Mouse (Mus musculus): ENCODE data around the gene Slc10a7. TPM values are rescaled to one million over a fixed set of nuclear protein-coding genes. Genes with fewer than 3 reads are reported as not detected.
"Not testable (repeated sequence)": the region's sequence is repeated elsewhere in the genome, so short reads cannot be mapped to it uniquely, and the experiment has no call there.

The Slc10a7 gene
- polyA plus RNA-seq, 1 experiment from 2014 or later, result 8.6 TPM

GRCm38 (mm10) chr8:78544545-78544944, 35.4 kb downstream of the Slc10a7 start:
- Histone ChIP-seq H3K36me3 (ENCODE audit: insufficient read depth, low read length) (no peaks in the 10 kb centered on the region), H3K27me3 (ENCODE audit: insufficient read depth, low read length) (no peaks in the 10 kb centered on the region), H3K4me1 (replicated peaks; ENCODE audit: insufficient read depth, low read length) (no peaks in the 10 kb centered on the region), H3K9me3 (replicated peaks; ENCODE audit: low read length) (no peaks in the 10 kb centered on the region), H3K4me3 (replicated peaks; ENCODE audit: low read depth, low read length) (no peak overlapping the region), H3K9ac (ENCODE audit: low read depth, low read length) (no peak overlapping the region), H3K27ac (no peak overlapping the region), H3K4me2 (ENCODE audit: low read length) (no peak overlapping the region)
- WGBS, result 18% methylated on average over 2 of the region's 2 CpGs
- DNase-seq (ENCODE audit: low spot score), result no peak
- no peak for ATAC-seq (replicated peaks; ENCODE audit: low FRiP score, low read depth)
- no peak for TF ChIP-seq CTCF (IDR thresholded peaks at IDR 0.05; ENCODE audit: low read depth)

- H3K36me3 ChIP-seq (ENCODE audit: insufficient read depth, low read length); H3K27me3 ChIP-seq (ENCODE audit: insufficient read depth, low read length); H3K9ac ChIP-seq (ENCODE audit: low read depth, low read length); H3K4me3 ChIP-seq (replicated peaks; ENCODE audit: low read depth, low read length); DNase-seq (ENCODE audit: low spot score); H3K4me1 ChIP-seq (replicated peaks; ENCODE audit: insufficient read depth, low read length); H3K27ac ChIP-seq; H3K9me3 ChIP-seq (replicated peaks; ENCODE audit: low read length); ATAC-seq (replicated peaks; ENCODE audit: low FRiP score, low read depth); H3K4me2 ChIP-seq (ENCODE audit: low read length): not testable (repeated sequence)
- WGBS, result 36% methylated on average over 7 of the region's 14 CpGs
Measured at GRCm38 (mm10) chr8:78545153-78545817, 36.1 kb downstream of the Slc10a7 start.

- Histone ChIP-seq H3K36me3 (ENCODE audit: insufficient read depth, low read length) (no peaks in the 10 kb centered on the region), H3K27me3 (ENCODE audit: insufficient read depth, low read length) (no peaks in the 10 kb centered on the region), H3K9me3 (replicated peaks; ENCODE audit: low read length) (no peaks in the 10 kb centered on the region), H3K9ac (ENCODE audit: low read depth, low read length) (no peak overlapping the region), H3K4me3 (replicated peaks; ENCODE audit: low read depth, low read length) (no peak overlapping the region), H3K4me1 (replicated peaks; ENCODE audit: insufficient read depth, low read length) (no peaks in the 10 kb centered on the region), H3K4me2 (ENCODE audit: low read length) (no peak overlapping the region), H3K27ac (no peak overlapping the region)
- TF ChIP-seq CTCF (IDR thresholded peaks at IDR 0.05; ENCODE audit: low read depth), result no peak
- ATAC-seq (replicated peaks; ENCODE audit: low FRiP score, low read depth) (no peak), DNase-seq (ENCODE audit: low spot score) (no peak)
- WGBS, result 48% methylated on average over 10 of the region's 10 CpGs
Measured at GRCm38 (mm10) chr8:78549971-78550751, 41.0 kb downstream of the Slc10a7 start.

GRCm38 (mm10) chr8:78550752-78551134, 41.6 kb downstream of the Slc10a7 start:
- no peaks in the 10 kb centered on the region for H3K9me3 ChIP-seq (replicated peaks; ENCODE audit: low read length)
- DNase-seq (ENCODE audit: low spot score), result no peak
- no peak overlapping the region for H3K4me3 ChIP-seq (replicated peaks; ENCODE audit: low read depth, low read length)
- H3K27me3 ChIP-seq (ENCODE audit: insufficient read depth, low read length), result no peaks in the 10 kb centered on the region
- WGBS, result 62% methylated on average over 2 of the region's 2 CpGs
- no peak overlapping the region for H3K27ac ChIP-seq
- H3K4me1 ChIP-seq (replicated peaks; ENCODE audit: insufficient read depth, low read length), result no peaks in the 10 kb centered on the region
- no peaks in the 10 kb centered on the region for H3K36me3 ChIP-seq (ENCODE audit: insufficient read depth, low read length)
- no peak for TF ChIP-seq CTCF (IDR thresholded peaks at IDR 0.05; ENCODE audit: low read depth)
- no peak overlapping the region for H3K9ac ChIP-seq (ENCODE audit: low read depth, low read length)
- H3K4me2 ChIP-seq (ENCODE audit: low read length), result no peak overlapping the region
- ATAC-seq (replicated peaks; ENCODE audit: low FRiP score, low read depth), result no peak

GRCm38 (mm10) chr8:78555817-78556216, 46.7 kb downstream of the Slc10a7 start:
- DNase-seq (ENCODE audit: low spot score), result no peak
- no peak for ATAC-seq (replicated peaks; ENCODE audit: low FRiP score, low read depth)
- Histone ChIP-seq H3K9me3 (replicated peaks; ENCODE audit: low read length) (no peaks in the 10 kb centered on the region), H3K4me3 (replicated peaks; ENCODE audit: low read depth, low read length) (no peak overlapping the region), H3K4me2 (ENCODE audit: low read length) (no peak overlapping the region), H3K36me3 (ENCODE audit: insufficient read depth, low read length) (no peaks in the 10 kb centered on the region), H3K27ac (no peak overlapping the region), H3K27me3 (ENCODE audit: insufficient read depth, low read length) (no peaks in the 10 kb centered on the region), H3K9ac (ENCODE audit: low read depth, low read length) (no peak overlapping the region), H3K4me1 (replicated peaks; ENCODE audit: insufficient read depth, low read length) (no peaks in the 10 kb centered on the region)
- TF ChIP-seq CTCF (IDR thresholded peaks at IDR 0.05; ENCODE audit: low read depth), result no peak
- WGBS, result 86% methylated on average over 4 of the region's 4 CpGs

GRCm38 (mm10) chr8:78556773-78557434, 47.8 kb downstream of the Slc10a7 start:
- DNase-seq (ENCODE audit: low spot score), result no peak

More at GRCm38 (mm10) chr8:78556773-78557434, 47.8 kb downstream of the Slc10a7 start:
- H3K27me3 ChIP-seq (ENCODE audit: insufficient read depth, low read length), result no peaks in the 10 kb centered on the region
- ATAC-seq (replicated peaks; ENCODE audit: low FRiP score, low read depth), result no peak
- no peak overlapping the region for H3K4me2 ChIP-seq (ENCODE audit: low read length)
- H3K9me3 ChIP-seq (replicated peaks; ENCODE audit: low read length), result no peaks in the 10 kb centered on the region
- H3K36me3 ChIP-seq (ENCODE audit: insufficient read depth, low read length), result no peaks in the 10 kb centered on the region
- H3K4me1 ChIP-seq (replicated peaks; ENCODE audit: insufficient read depth, low read length), result no peaks in the 10 kb centered on the region
- no peak overlapping the region for H3K4me3 ChIP-seq (replicated peaks; ENCODE audit: low read depth, low read length)
- H3K27ac ChIP-seq, result no peak overlapping the region
- no peak for TF ChIP-seq CTCF (IDR thresholded peaks at IDR 0.05; ENCODE audit: low read depth)
- H3K9ac ChIP-seq (ENCODE audit: low read depth, low read length), result no peak overlapping the region
- 67% methylated on average over 11 of the region's 11 CpGs for WGBS
